Mouse (Mus musculus): Measurements from ENCODE around the gene Iqschfp. TPM values are rescaled to one million over a fixed set of nuclear protein-coding genes. Genes with fewer than 3 reads are reported as not detected.

The Iqschfp gene
- total and polyA plus RNA-seq, 2 experiments, result not detected

GRCm38 (mm10) chr3:67884335-67884734, 7.7 kb upstream of the Iqschfp start:
- 73% methylated on average over 3 of the region's 3 CpGs for WGBS
- TF ChIP-seq CTCF (IDR thresholded peaks at IDR 0.05; ENCODE audit: low read depth, low read length), result no peak
- no peak for TF ChIP-seq POLR2A (IDR thresholded peaks at IDR 0.05; ENCODE audit: extremely low read depth, insufficient read depth, low read length)

GRCm38 (mm10) chr3:67886176-67886575, 5.9 kb upstream of the Iqschfp start:
- Histone ChIP-seq H3K27ac (replicated peaks; ENCODE audit: insufficient read depth, low read depth, low read length) (no peak overlapping the region), H3K36me3 (ENCODE audit: control insufficient read depth, insufficient read depth, low read length) (no peaks in the 10 kb centered on the region), H3K4me3 (ENCODE audit: insufficient read depth, low read depth, low read length) (no peak overlapping the region), H3K79me2 (ENCODE audit: control insufficient read depth, insufficient read depth, low read length) (no peaks in the 10 kb centered on the region), H3K27me3 (ENCODE audit: control insufficient read depth, insufficient read depth, low read length) (no peaks in the 10 kb centered on the region), H3K4me1 (ENCODE audit: control insufficient read depth, insufficient read depth, low read length) (no peaks in the 10 kb centered on the region), H3K9ac (ENCODE audit: low read depth, low read length) (no peak overlapping the region)
- WGBS, result 71% methylated on average over 1 of the region's 1 CpGs
- TF ChIP-seq CTCF (IDR thresholded peaks at IDR 0.05; ENCODE audit: low read depth, low read length), result no peak
- DNase-seq (ENCODE audit: extremely low read depth, low read depth, low spot score), result no peak

More at GRCm38 (mm10) chr3:67884335-67884734, 7.7 kb upstream of the Iqschfp start:
- H3K4me3 ChIP-seq (ENCODE audit: insufficient read depth, low read depth, low read length), result no peak overlapping the region
- no peak overlapping the region for H3K9ac ChIP-seq (ENCODE audit: low read depth, low read length)
- H3K4me1 ChIP-seq (ENCODE audit: control insufficient read depth, insufficient read depth, low read length), result no peaks in the 10 kb centered on the region
- H3K27ac ChIP-seq (replicated peaks; ENCODE audit: insufficient read depth, low read depth, low read length), result no peak overlapping the region
- H3K36me3 ChIP-seq (ENCODE audit: control insufficient read depth, insufficient read depth, low read length), result no peaks in the 10 kb centered on the region
- no peak for DNase-seq (ENCODE audit: extremely low read depth, low read depth, low spot score)
- H3K79me2 ChIP-seq (ENCODE audit: control insufficient read depth, insufficient read depth, low read length), result no peaks in the 10 kb centered on the region
- H3K27me3 ChIP-seq (ENCODE audit: control insufficient read depth, insufficient read depth, low read length), result no peaks in the 10 kb centered on the region

- no peaks in the 10 kb centered on the region for H3K4me1 ChIP-seq (ENCODE audit: control insufficient read depth, insufficient read depth, low read length)
- no peak overlapping the region for H3K27ac ChIP-seq (replicated peaks; ENCODE audit: insufficient read depth, low read depth, low read length)
- no peak for DNase-seq (ENCODE audit: extremely low read depth, low read depth, low spot score)
- H3K4me3 ChIP-seq (ENCODE audit: insufficient read depth, low read depth, low read length), result no peak overlapping the region
- no peaks in the 10 kb centered on the region for H3K36me3 ChIP-seq (ENCODE audit: control insufficient read depth, insufficient read depth, low read length)
- H3K79me2 ChIP-seq (ENCODE audit: control insufficient read depth, insufficient read depth, low read length), result no peaks in the 10 kb centered on the region
- TF ChIP-seq CTCF (IDR thresholded peaks at IDR 0.05; ENCODE audit: low read depth, low read length), result no peak
- TF ChIP-seq POLR2A (IDR thresholded peaks at IDR 0.05; ENCODE audit: extremely low read depth, insufficient read depth, low read length), result no peak
- H3K9ac ChIP-seq (ENCODE audit: low read depth, low read length), result no peak overlapping the region
- H3K27me3 ChIP-seq (ENCODE audit: control insufficient read depth, insufficient read depth, low read length), result no peaks in the 10 kb centered on the region
Measured at GRCm38 (mm10) chr3:67887251-67887650, 4.8 kb upstream of the Iqschfp start.

GRCm38 (mm10) chr3:67892768-67893167, 736 bp downstream of the Iqschfp start:
- H3K4me3 ChIP-seq (ENCODE audit: insufficient read depth, low read depth, low read length), result no peak overlapping the region
- H3K79me2 ChIP-seq (ENCODE audit: control insufficient read depth, insufficient read depth, low read length), result no peaks in the 10 kb centered on the region
- WGBS, result 88% methylated on average over 10 of the region's 10 CpGs
- H3K4me1 ChIP-seq (ENCODE audit: control insufficient read depth, insufficient read depth, low read length), result no peaks in the 10 kb centered on the region
- DNase-seq (ENCODE audit: extremely low read depth, low read depth, low spot score), result no peak
- no peak overlapping the region for H3K9ac ChIP-seq (ENCODE audit: low read depth, low read length)
- TF ChIP-seq CTCF (IDR thresholded peaks at IDR 0.05; ENCODE audit: low read depth, low read length), result no peak
- TF ChIP-seq POLR2A (IDR thresholded peaks at IDR 0.05; ENCODE audit: extremely low read depth, insufficient read depth, low read length), result no peak
- no peaks in the 10 kb centered on the region for H3K27me3 ChIP-seq (ENCODE audit: control insufficient read depth, insufficient read depth, low read length)
- H3K27ac ChIP-seq (replicated peaks; ENCODE audit: insufficient read depth, low read depth, low read length), result no peak overlapping the region
- H3K36me3 ChIP-seq (ENCODE audit: control insufficient read depth, insufficient read depth, low read length), result no peaks in the 10 kb centered on the region

- no peaks in the 10 kb centered on the region for H3K79me2 ChIP-seq (ENCODE audit: control insufficient read depth, insufficient read depth, low read length)
- WGBS, result 69% methylated on average over 4 of the region's 4 CpGs
Measured at GRCm38 (mm10) chr3:67902517-67902916, 10.5 kb downstream of the Iqschfp start.

GRCm38 (mm10) chr3:67908586-67908985, 16.6 kb downstream of the Iqschfp start:
- no peaks in the 10 kb centered on the region for H3K36me3 ChIP-seq (ENCODE audit: control insufficient read depth, insufficient read depth, low read length)
- TF ChIP-seq CTCF (IDR thresholded peaks at IDR 0.05; ENCODE audit: low read depth, low read length), result no peak
- no peak for TF ChIP-seq POLR2A (IDR thresholded peaks at IDR 0.05; ENCODE audit: extremely low read depth, insufficient read depth, low read length)
- WGBS, result 79% methylated on average over 2 of the region's 2 CpGs
- no peak overlapping the region for H3K9ac ChIP-seq (ENCODE audit: low read depth, low read length)
- no peaks in the 10 kb centered on the region for H3K79me2 ChIP-seq (ENCODE audit: control insufficient read depth, insufficient read depth, low read length)
- no peaks in the 10 kb centered on the region for H3K27me3 ChIP-seq (ENCODE audit: control insufficient read depth, insufficient read depth, low read length)
- H3K4me1 ChIP-seq (ENCODE audit: control insufficient read depth, insufficient read depth, low read length), result no peaks in the 10 kb centered on the region
- no peak overlapping the region for H3K27ac ChIP-seq (replicated peaks; ENCODE audit: insufficient read depth, low read depth, low read length)
- H3K4me3 ChIP-seq (ENCODE audit: insufficient read depth, low read depth, low read length), result no peak overlapping the region
- no peak for DNase-seq (ENCODE audit: extremely low read depth, low read depth, low spot score)

More at GRCm38 (mm10) chr3:67902517-67902916, 10.5 kb downstream of the Iqschfp start:
- no peak overlapping the region for H3K4me3 ChIP-seq (ENCODE audit: insufficient read depth, low read depth, low read length)
- no peaks in the 10 kb centered on the region for H3K4me1 ChIP-seq (ENCODE audit: control insufficient read depth, insufficient read depth, low read length)
- no peak overlapping the region for H3K27ac ChIP-seq (replicated peaks; ENCODE audit: insufficient read depth, low read depth, low read length)
- no peak for DNase-seq (ENCODE audit: extremely low read depth, low read depth, low spot score)
- no peak overlapping the region for H3K9ac ChIP-seq (ENCODE audit: low read depth, low read length)
- TF ChIP-seq POLR2A (IDR thresholded peaks at IDR 0.05; ENCODE audit: extremely low read depth, insufficient read depth, low read length) (no peak), CTCF (IDR thresholded peaks at IDR 0.05; ENCODE audit: low read depth, low read length) (no peak)
- no peaks in the 10 kb centered on the region for H3K36me3 ChIP-seq (ENCODE audit: control insufficient read depth, insufficient read depth, low read length)
- no peaks in the 10 kb centered on the region for H3K27me3 ChIP-seq (ENCODE audit: control insufficient read depth, insufficient read depth, low read length)
